Mouse (Mus musculus) regulatory T cell (primary cell): ENCODE measurements around the gene Olfr750.

ENCODE experiments used
- in situ Hi-C: fragments of 300-600 bp; cut with MboI, MseI; formaldehyde crosslinking; loops from one replicate; pipeline ENCODE4 v1.15.1; 2025; ENCODE audit warnings: high pct_unique_total_duplicates

Gene Olfr750

GRCm38 (mm10) chr14:51074335-51074734, at the start of gene Olfr750:
Gene Olfr750, minus strand, starts transcription at chr14:51074435.
- in situ Hi-C loops = loop anchor here (5.0 kb wide), 1 partner anchor 267 kb away; the partner anchor contains the start of genes Ccnb1ip1 and Parp2

GRCm38 (mm10) chr14:51113916-51114560, 39.8 kb upstream of the Olfr750 start, which contains the start of gene Eddm3b:
Gene Eddm3b, plus strand, starts transcription at chr14:51114426.
- in situ Hi-C loops = no loop called here

- in situ Hi-C loops = no loop called here
Observed at GRCm38 (mm10) chr14:51113476-51113875, 39.2 kb upstream of the Olfr750 start.

- in situ Hi-C loops = no loop called here
Observed at GRCm38 (mm10) chr14:51111966-51112365, 37.7 kb upstream of the Olfr750 start.

- in situ Hi-C loops = no loop called here
Observed at GRCm38 (mm10) chr14:51106449-51106967, 32.3 kb upstream of the Olfr750 start.

GRCm38 (mm10) chr14:51104366-51104765, 30.1 kb upstream of the Olfr750 start:
- in situ Hi-C loops = loop anchor here (5.0 kb wide), 2 partner anchors 138 to 163 kb away; no protein-coding TSS in a partner anchor

GRCm38 (mm10) chr14:51103217-51103616, 29.0 kb upstream of the Olfr750 start:
- in situ Hi-C loops = loop anchor here (5.0 kb wide), 2 partner anchors 139 to 164 kb away; no protein-coding TSS in a partner anchor

GRCm38 (mm10) chr14:51101284-51101683, 27.0 kb upstream of the Olfr750 start:
- in situ Hi-C loops = loop anchor here (5.0 kb wide), 2 partner anchors 141 to 166 kb away; no protein-coding TSS in a partner anchor

GRCm38 (mm10) chr14:51098921-51099320, 24.7 kb upstream of the Olfr750 start:
- in situ Hi-C loops = loop anchor here (5.0 kb wide), 1 partner anchor 72 kb away; no protein-coding TSS in a partner anchor

GRCm38 (mm10) chr14:51098300-51098699, 24.1 kb upstream of the Olfr750 start:
- in situ Hi-C loops = loop anchor here (5.0 kb wide), 1 partner anchor 71 kb away; no protein-coding TSS in a partner anchor

GRCm38 (mm10) chr14:51095736-51096524, 21.7 kb upstream of the Olfr750 start:
- in situ Hi-C loops = loop anchor here (5.0 kb wide), 1 partner anchor 69 kb away; no protein-coding TSS in a partner anchor

GRCm38 (mm10) chr14:51094921-51095320, 20.7 kb upstream of the Olfr750 start:
- in situ Hi-C loops = loop anchor here (5.0 kb wide), 1 partner anchor 68 kb away; no protein-coding TSS in a partner anchor

- in situ Hi-C loops = no loop called here
Observed at GRCm38 (mm10) chr14:51094096-51094875, 20.1 kb upstream of the Olfr750 start.

- in situ Hi-C loops = no loop called here
Observed at GRCm38 (mm10) chr14:51093496-51093895, 19.3 kb upstream of the Olfr750 start.

GRCm38 (mm10) chr14:51092073-51092620, 17.9 kb upstream of the Olfr750 start:
- in situ Hi-C loops = no loop called here

- in situ Hi-C loops = no loop called here
Observed at GRCm38 (mm10) chr14:51090921-51091900, 17.0 kb upstream of the Olfr750 start, which contains the start of the genes Rnase4 and Ang. Gene Rnase4, plus strand, starts transcription at chr14:51091077. Gene Ang, plus strand, starts transcription at chr14:51091150.

- in situ Hi-C loops = no loop called here
Observed at GRCm38 (mm10) chr14:51090077-51090781, 16.0 kb upstream of the Olfr750 start.

- in situ Hi-C loops = no loop called here
Observed at GRCm38 (mm10) chr14:51089674-51090076, 15.4 kb upstream of the Olfr750 start.
